Mouse (Mus musculus) liver, postnatal 0 days (tissue): ENCODE results near the gene Spock1. TPM values are rescaled to one million over a fixed set of nuclear protein-coding genes. Genes with fewer than 3 reads are reported as not detected.

Experiments
- ATAC-seq: fragments of 200-750 bp; cut with Nextera tagmentation; 2 replicates; pipeline ENCODE4 v1.8.0; 2017; ENCODE audit warnings: mild to moderate bottlenecking, moderate library complexity
- DNase-seq: peaks from one replicate; pipeline ENCODE4 v3.0.0-alpha.2; 2016
- H3K27ac ChIP-seq: fragments of 300-500 bp; sonication (generic); 2 replicates; pipeline ENCODE4 v1.5.1; 2014; ENCODE audit warnings: antibody characterized with exemption, moderate library complexity, mild to moderate bottlenecking, low read depth
- H3K27me3 ChIP-seq: fragments of 300-500 bp; sonication (generic); 2 replicates; pipeline ENCODE4 v1.6.1; 2014; ENCODE audit warnings: low read length, control low read depth, mixed read lengths; ENCODE audit not compliant: insufficient read depth
- H3K36me3 ChIP-seq: fragments of 300-500 bp; sonication (generic); replicated peaks from 2 replicates; pipeline ENCODE4 v1.6.1; 2014; ENCODE audit warnings: mild to moderate bottlenecking, control low read depth, low read length, moderate library complexity, mixed read lengths; ENCODE audit not compliant: insufficient read depth
- H3K4me1 ChIP-seq: fragments of 300-500 bp; sonication (generic); 2 replicates; pipeline ENCODE4 v1.6.1; 2014; ENCODE audit warnings: antibody characterized with exemption, mild to moderate bottlenecking, control low read depth; ENCODE audit not compliant: insufficient read depth
- H3K4me2 ChIP-seq: fragments of 300-500 bp; sonication (generic); 2 replicates; pipeline ENCODE4 v1.6.1; 2014; ENCODE audit warnings: low read depth, mild to moderate bottlenecking, low read length, moderate library complexity, mixed read lengths
- H3K4me3 ChIP-seq: fragments of 300-500 bp; sonication (generic); 2 replicates; pipeline ENCODE4 v1.5.1; 2014; ENCODE audit warnings: low read depth, low read length
- H3K9ac ChIP-seq: fragments of 300-500 bp; sonication (generic); replicated peaks from 2 replicates; pipeline ENCODE4 v1.6.1; 2014; ENCODE audit warnings: mild to moderate bottlenecking, moderate library complexity
- H3K9me3 ChIP-seq: fragments of 300-500 bp; sonication (generic); 2 replicates; pipeline ENCODE4 v1.6.1; 2016; ENCODE audit warnings: mild to moderate bottlenecking, control low read depth, low read length, mixed read lengths
- CTCF ChIP-seq: sonication (generic); IDR thresholded peaks from 2 replicates; pipeline ENCODE4 v1.5.1; 2016; ENCODE audit warnings: antibody characterized with exemption, low read depth
- EP300 ChIP-seq: IDR thresholded peaks from 2 replicates; pipeline ENCODE4 v1.6.1; 2016; ENCODE audit warnings: antibody characterized with exemption, low read depth, mild to moderate bottlenecking
- WGBS: fragments of 180-500 bp; shearing (Covaris S2); extraction: QIAGEN DNeasy Blood & Tissue Kit; methylation state at CpG from one replicate; pipeline ENCODE4 v1.1.7; 2014; ENCODE audit not compliant: insufficient replicate concordance; 5-methylcytosine and 5-hydroxymethylcytosine counted together
- polyA plus RNA-seq: library from polyadenylated mRNA; unstranded; fragments of >200 nt; fragmentation: Nextera tagmentation; extraction: Ambion mirVana; gene quantifications from 2 replicates; pipeline ENCODE4 v1.2.1, GENCODE M21; 2015

Gene Spock1
- polyA plus RNA-seq, 1 experiment from 2014 or later, result not detected

DNA sequence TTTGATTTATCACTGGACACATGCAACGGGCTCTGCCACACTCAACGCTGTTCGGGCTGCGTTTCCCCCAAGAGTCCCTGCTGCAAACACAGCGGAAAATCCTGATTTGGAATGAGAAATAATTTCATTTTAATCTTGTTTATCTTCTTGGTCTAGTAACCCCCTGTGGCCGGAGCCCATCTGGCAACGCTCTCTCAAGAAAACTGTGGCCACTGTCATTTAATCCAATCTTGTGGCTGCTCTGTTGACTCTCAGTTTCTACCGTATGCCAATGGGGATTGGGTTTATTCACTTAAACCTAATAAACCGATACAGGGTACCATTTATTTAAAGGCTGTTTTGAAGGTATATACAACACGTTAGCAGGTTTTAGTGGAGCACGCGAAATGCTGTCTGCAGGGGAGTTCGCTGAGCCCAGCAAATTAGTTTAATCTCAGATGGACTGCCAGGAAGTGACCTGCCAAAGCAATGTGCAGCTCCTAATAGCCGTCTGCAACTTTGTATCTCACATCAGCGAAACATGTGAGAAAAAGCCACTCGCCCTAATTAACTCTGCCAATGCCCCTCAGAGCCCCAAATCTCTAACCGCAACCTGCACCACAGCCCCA lies 185.7 kb downstream of the Spock1 start:
- DNase-seq (no peak), ATAC-seq (no peak)
- Histone ChIP-seq H3K4me2 (no peak overlapping the region), H3K27ac (no peak overlapping the region), H3K36me3 (no peaks in the 10 kb centered on the region), H3K9me3 (no peaks in the 10 kb centered on the region), H3K4me1 (no peaks in the 10 kb centered on the region), H3K27me3 (no peaks in the 10 kb centered on the region), H3K9ac (no peak overlapping the region), H3K4me3 (no peak overlapping the region)
- WGBS, result 78% methylated on average over 17 of the region's 17 CpGs
- TF ChIP-seq CTCF (no peak), EP300 (no peak)

DNA sequence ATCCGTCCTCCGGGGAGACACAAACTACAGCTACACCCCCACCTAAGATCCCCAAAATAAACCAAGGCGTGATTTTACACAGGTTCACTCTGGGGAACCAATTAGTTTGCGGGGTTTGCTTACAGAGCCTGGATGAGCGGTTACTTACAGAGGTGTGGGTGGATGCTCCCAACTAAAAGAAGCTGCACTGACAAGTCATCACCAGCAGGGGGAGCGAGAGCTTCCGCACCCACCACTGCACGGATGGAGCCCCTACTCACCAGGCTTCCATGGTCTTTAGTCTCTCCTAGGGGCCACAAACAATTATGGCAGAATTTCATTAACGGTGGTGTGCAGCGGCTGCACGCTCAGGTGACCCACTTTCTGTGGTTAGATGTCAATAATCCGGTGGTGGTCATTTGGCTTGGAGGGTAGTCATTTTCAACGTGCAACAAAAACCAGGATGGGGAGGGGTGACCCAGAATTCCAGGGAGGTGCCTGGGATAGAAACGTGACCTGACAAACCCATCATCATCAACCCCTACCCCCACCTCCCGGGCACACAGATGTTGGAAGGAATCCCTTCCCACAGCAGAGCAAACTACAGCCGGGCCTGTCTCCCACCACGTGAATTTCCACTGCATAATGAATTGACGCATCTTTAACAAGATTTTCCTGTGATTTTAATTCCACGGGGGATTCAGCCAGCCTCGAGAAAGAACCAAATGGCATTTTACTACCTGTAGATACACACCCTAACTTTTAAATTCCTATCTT lies 186.4 kb downstream of the Spock1 start:
- H3K27ac ChIP-seq, result no peak overlapping the region
- no peaks in the 10 kb centered on the region for H3K27me3 ChIP-seq
- DNase-seq, result no peak
- no peaks in the 10 kb centered on the region for H3K4me1 ChIP-seq
- H3K36me3 ChIP-seq, result no peaks in the 10 kb centered on the region
- TF ChIP-seq EP300 (no peak), CTCF (peak; percentile 50)
- no peaks in the 10 kb centered on the region for H3K9me3 ChIP-seq
- WGBS, result 64% methylated on average over 20 of the region's 20 CpGs
- no peak for ATAC-seq
- no peak overlapping the region for H3K4me3 ChIP-seq
- no peak overlapping the region for H3K4me2 ChIP-seq
- H3K9ac ChIP-seq, result no peak overlapping the region

DNA sequence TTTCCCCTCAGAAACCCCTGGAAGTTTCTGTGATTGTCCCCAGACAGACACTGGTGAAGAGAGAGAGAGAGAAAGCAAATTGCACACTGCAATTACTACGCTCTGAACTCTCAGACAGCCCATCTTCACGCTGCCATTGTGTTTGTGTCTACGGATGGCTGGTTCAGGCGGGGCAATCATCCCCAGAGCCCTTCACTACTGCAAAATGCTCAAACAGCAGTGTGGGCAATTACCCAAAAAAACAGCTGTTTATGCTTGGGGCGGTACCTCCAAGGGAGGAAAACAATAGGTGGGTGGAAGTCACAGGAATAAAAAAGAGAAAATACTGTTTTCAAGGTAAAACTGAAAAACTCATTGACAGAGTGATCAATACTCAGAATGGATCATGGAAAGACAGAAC lies 190.0 kb downstream of the Spock1 start:
- no peaks in the 10 kb centered on the region for H3K9me3 ChIP-seq

DNA sequence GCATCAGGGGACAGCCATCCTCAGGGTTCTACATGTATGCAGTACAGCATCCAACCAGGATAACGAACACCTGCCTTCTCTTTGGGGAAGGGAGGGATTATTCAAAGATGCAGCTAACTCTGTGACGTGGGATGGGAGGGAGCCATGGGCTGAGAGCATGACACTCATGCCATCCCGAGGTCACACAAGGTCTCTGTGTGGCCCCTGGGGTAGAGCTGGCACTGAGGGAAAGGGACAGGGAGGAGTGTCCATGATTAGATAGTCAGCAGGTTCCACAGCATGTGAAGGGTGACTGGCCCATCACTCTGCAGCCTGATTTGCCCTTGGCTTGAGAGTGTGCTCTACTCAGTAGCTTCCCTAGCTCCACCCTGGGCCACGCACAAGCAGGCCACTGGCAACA lies 195.2 kb downstream of the Spock1 start:
- no peak overlapping the region for H3K4me3 ChIP-seq
- DNase-seq (no peak), ATAC-seq (no peak)
- TF ChIP-seq CTCF (no peak), EP300 (no peak)
- 70% methylated on average over 4 of the region's 4 CpGs for WGBS
- H3K27me3 ChIP-seq, result no peaks in the 10 kb centered on the region
- no peak overlapping the region for H3K27ac ChIP-seq
- H3K4me1 ChIP-seq, result no peaks in the 10 kb centered on the region
- no peak overlapping the region for H3K4me2 ChIP-seq
- no peaks in the 10 kb centered on the region for H3K36me3 ChIP-seq
- no peaks in the 10 kb centered on the region for H3K9me3 ChIP-seq
- no peak overlapping the region for H3K9ac ChIP-seq

More for the DNA sequence above, 190.0 kb downstream of the Spock1 start:
- no peak for ATAC-seq
- no peaks in the 10 kb centered on the region for H3K36me3 ChIP-seq
- no peak overlapping the region for H3K9ac ChIP-seq
- H3K4me3 ChIP-seq, result no peak overlapping the region
- no peak for DNase-seq
- H3K27me3 ChIP-seq, result no peaks in the 10 kb centered on the region
- 74% methylated on average over 5 of the region's 5 CpGs for WGBS
- H3K27ac ChIP-seq, result no peak overlapping the region
- no peaks in the 10 kb centered on the region for H3K4me1 ChIP-seq
- no peak for TF ChIP-seq CTCF
- no peak for TF ChIP-seq EP300
- no peak overlapping the region for H3K4me2 ChIP-seq

DNA sequence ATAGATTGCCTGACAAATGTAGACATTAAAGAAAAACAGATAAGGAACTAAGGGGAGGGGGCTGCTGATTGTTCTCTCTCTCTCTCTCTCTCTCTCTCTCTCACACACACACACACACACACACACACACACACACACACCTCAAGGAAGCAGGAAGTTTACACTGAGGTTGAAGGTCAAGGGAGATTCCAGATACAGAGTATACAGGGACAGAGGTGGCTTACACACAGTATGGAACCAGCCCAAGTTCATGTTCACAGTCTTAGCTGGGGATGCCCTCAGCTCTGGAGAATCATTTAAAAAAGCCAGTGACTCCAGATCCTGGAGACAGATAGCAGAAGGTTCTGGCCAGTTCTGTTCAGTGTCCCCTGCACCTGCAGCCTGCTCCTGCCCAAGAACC lies 199.7 kb downstream of the Spock1 start:
- Histone ChIP-seq H3K9me3 (no peaks in the 10 kb centered on the region), H3K9ac (no peak overlapping the region), H3K36me3 (no peaks in the 10 kb centered on the region), H3K4me2 (no peak overlapping the region), H3K27me3 (no peaks in the 10 kb centered on the region), H3K4me3 (no peak overlapping the region), H3K27ac (no peak overlapping the region), H3K4me1 (no peaks in the 10 kb centered on the region)
- no peak for DNase-seq
- TF ChIP-seq CTCF, result no peak
- no peak for TF ChIP-seq EP300
- no peak for ATAC-seq

DNA sequence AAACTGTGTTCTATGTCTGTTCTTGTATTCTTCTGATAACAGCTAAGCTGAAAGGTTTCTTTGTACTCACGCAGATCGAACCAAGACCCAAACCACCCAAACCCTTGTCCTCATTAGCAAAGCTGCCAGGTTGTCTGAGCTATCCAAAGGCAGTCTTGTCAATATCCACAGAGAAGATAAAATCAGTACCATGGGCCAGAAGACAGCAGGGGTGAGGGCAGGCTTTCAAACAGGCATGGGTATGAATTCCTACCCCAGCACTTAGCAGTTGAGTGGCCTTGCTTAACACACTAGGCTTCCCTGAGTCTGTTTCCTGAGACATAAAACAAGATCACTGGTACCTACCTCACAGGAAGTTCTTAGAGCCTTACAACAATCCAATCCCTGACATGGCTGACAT lies 205.2 kb downstream of the Spock1 start:
- Histone ChIP-seq H3K4me2 (no peak overlapping the region), H3K27ac (no peak overlapping the region), H3K36me3 (no peaks in the 10 kb centered on the region), H3K9ac (no peak overlapping the region), H3K27me3 (no peaks in the 10 kb centered on the region), H3K4me3 (no peak overlapping the region), H3K9me3 (no peaks in the 10 kb centered on the region), H3K4me1 (no peaks in the 10 kb centered on the region)
- DNase-seq (no peak), ATAC-seq (no peak)
- 79% methylated on average over 2 of the region's 2 CpGs for WGBS
- TF ChIP-seq EP300 (no peak), CTCF (no peak)
